Mouse (Mus musculus) cortical plate, adult 2 months (tissue): ENCODE data around the gene Sebox.

ENCODE experiments used
- CTCF ChIP-seq: fragments of 200-500 bp; IDR thresholded peaks from 2 replicates; pipeline ENCODE4 v1.5.1; 2011; ENCODE audit warnings: mild to moderate bottlenecking, control low read depth, low read length; ENCODE audit not compliant: insufficient read depth; ENCODE audit errors: extremely low read depth
- POLR2A ChIP-seq: fragments of 200-500 bp; IDR thresholded peaks from 2 replicates; pipeline ENCODE4 v1.6.1; 2011; ENCODE audit warnings: mild to moderate bottlenecking, low read length, control low read depth; ENCODE audit not compliant: insufficient read depth; ENCODE audit errors: extremely low read depth

GRCm38 (mm10) chr11:78488168-78488567, 15.1 kb upstream of the Sebox start:
- peak; percentile 81 for TF ChIP-seq CTCF
- TF ChIP-seq POLR2A = no peak
